Mouse (Mus musculus) liver, embryonic 14.5 days (tissue): ENCODE results near the gene Rcan1.

Experiments used
- CTCF ChIP-seq: IDR thresholded peaks from 2 replicates; pipeline ENCODE4 v1.5.1; 2016; ENCODE audit warnings: antibody characterized with exemption, low read depth, control low read depth
- EP300 ChIP-seq: IDR thresholded peaks from 2 replicates; pipeline ENCODE4 v1.6.1; 2016; ENCODE audit warnings: antibody characterized with exemption, low read depth

DNA sequence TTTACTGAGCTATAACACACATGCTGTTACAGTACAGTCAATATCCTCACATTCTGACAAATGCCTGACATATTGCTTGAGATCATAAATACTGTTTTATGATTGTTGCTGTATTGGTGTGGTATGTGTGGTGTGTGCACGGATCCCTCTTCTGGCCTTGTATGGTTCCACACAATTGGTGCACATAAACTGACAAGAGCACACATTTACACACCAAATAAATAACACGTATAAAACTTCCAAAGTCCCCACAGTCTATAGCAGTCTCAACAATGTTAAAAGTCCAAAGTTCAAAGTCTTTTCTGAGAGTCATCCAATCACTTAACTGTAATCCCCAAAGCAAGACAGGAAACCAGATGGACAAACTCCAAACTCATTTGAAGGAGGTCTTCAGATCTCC, 53.4 kb downstream of the Rcan1 start:
- TF ChIP-seq CTCF (no peak), EP300 (no peak)
